8 mouse cellular contexts compared by ENCODE assay signal in genomic region chr2:172551081-172551720, GRCm38 (mm10). TPM values are rescaled to one million over a fixed set of nuclear protein-coding genes. Genes with fewer than 3 reads are reported as not detected.
DNase-seq lines count a peak whose midpoint lies in the region; ATAC-seq lines count a peak whose summit lies in the region.

No protein-coding gene starts in this region.

- peak overlapping the region; percentile 45 for H3K4me3 ChIP-seq in heart, embryonic 12.5 days
- H3K4me3 ChIP-seq in embryonic facial prominence, embryonic 14.5 days (ENCODE audit: low read depth, low read length): peak overlapping the region; percentile 50
- peak overlapping the region; percentile 41 for H3K4me3 ChIP-seq in limb, embryonic 11.5 days (ENCODE audit: low read depth, low read length)

- no peaks in the 10 kb centered on the region for H3K36me3 ChIP-seq in heart, embryonic 12.5 days
- H3K36me3 ChIP-seq in embryonic facial prominence, embryonic 14.5 days (ENCODE audit: control insufficient read depth, insufficient read depth, low read length): no peaks in the 10 kb centered on the region
- no peaks in the 10 kb centered on the region for H3K36me3 ChIP-seq in limb, embryonic 11.5 days (ENCODE audit: control insufficient read depth, insufficient read depth, low read length)

- peaks cover 44% of the 10 kb centered on the region for H3K4me1 ChIP-seq in heart, embryonic 12.5 days (replicated peaks)
- peaks cover 29% of the 10 kb centered on the region for H3K4me1 ChIP-seq in embryonic facial prominence, embryonic 14.5 days (ENCODE audit: control insufficient read depth, insufficient read depth, low read length)
- peaks cover 34% of the 10 kb centered on the region for H3K4me1 ChIP-seq in limb, embryonic 11.5 days (ENCODE audit: control insufficient read depth, insufficient read depth, low read length)

- peaks cover 96% of the 10 kb centered on the region for H3K27me3 ChIP-seq in heart, embryonic 12.5 days (replicated peaks)
- peaks cover 84% of the 10 kb centered on the region for H3K27me3 ChIP-seq in embryonic facial prominence, embryonic 14.5 days (replicated peaks; ENCODE audit: control insufficient read depth, insufficient read depth, low read length)
- peaks cover 51% of the 10 kb centered on the region for H3K27me3 ChIP-seq in limb, embryonic 11.5 days (ENCODE audit: control insufficient read depth, insufficient read depth, low read length)

- intact Hi-C loops in heart, postnatal 25 days (cut with DNase I): loop anchor here (10.0 kb wide), 1 partner anchor 224 kb away; no protein-coding TSS in a partner anchor

- H3K4me2 ChIP-seq in heart, embryonic 12.5 days: peak overlapping the region; percentile 74
- peak overlapping the region; percentile 74 for H3K4me2 ChIP-seq in embryonic facial prominence, embryonic 14.5 days (ENCODE audit: low read depth, low read length)
- peak overlapping the region; percentile 89 for H3K4me2 ChIP-seq in limb, embryonic 11.5 days (ENCODE audit: low read depth, severe bottlenecking)

- no peak for ATAC-seq in heart, embryonic 12.5 days (ENCODE audit: insufficient number of reproducible peaks, low FRiP score)
- no peak for ATAC-seq in embryonic facial prominence, embryonic 14.5 days (ENCODE audit: low read depth)
- ATAC-seq in limb, embryonic 11.5 days (ENCODE audit: insufficient number of reproducible peaks, low FRiP score, low TSS enrichment, low read depth): no peak

- under 1% methylated on average over 57 of the region's 57 CpGs for WGBS in heart, embryonic 12.5 days
- WGBS in embryonic facial prominence, embryonic 14.5 days: 1% methylated on average over 37 of the region's 57 CpGs
- under 1% methylated on average over 57 of the region's 57 CpGs for WGBS in limb, embryonic 11.5 days

- DNase-seq in heart, postnatal 25 days (ENCODE audit: low spot score): no peak
- DNase-seq in 3134 (ENCODE audit: extremely low read depth, insufficient read length, low spot score): peak; percentile 19
- peak; percentile 31 for DNase-seq in embryonic facial prominence, embryonic 14.5 days (ENCODE audit: low spot score)
- peak; percentile 73 for DNase-seq in limb, embryonic 11.5 days (ENCODE audit: low spot score)
- no peak for DNase-seq in adrenal gland, postnatal 4 days (ENCODE audit: low spot score in 2 of 2)
- no peak for DNase-seq in right cerebral cortex, postnatal 36 days (ENCODE audit: low spot score in 2 of 2)
- no peak for DNase-seq in gastrocnemius, adult 8-10 months (ENCODE audit: low spot score in 2 of 2)

- no peak overlapping the region for H3K9ac ChIP-seq in heart, embryonic 12.5 days
- peak overlapping the region; percentile 59 for H3K9ac ChIP-seq in embryonic facial prominence, embryonic 14.5 days (ENCODE audit: low read depth, low read length)
- peak overlapping the region; percentile 57 for H3K9ac ChIP-seq in limb, embryonic 11.5 days (ENCODE audit: low read length)

- H3K27ac ChIP-seq in heart, embryonic 12.5 days (ENCODE audit: poor library complexity, severe bottlenecking): no peak overlapping the region
- H3K27ac ChIP-seq in embryonic facial prominence, embryonic 14.5 days (replicated peaks; ENCODE audit: low read depth, low read length): peak overlapping the region; percentile 55; the same call in 1 of the 2 replicates
- H3K27ac ChIP-seq in limb, embryonic 11.5 days (replicated peaks; ENCODE audit: low read depth, low read length): no peak overlapping the region

- no peaks in the 10 kb centered on the region for H3K9me3 ChIP-seq in heart, embryonic 12.5 days (replicated peaks)
- H3K9me3 ChIP-seq in embryonic facial prominence, embryonic 14.5 days (ENCODE audit: control insufficient read depth, low read length): no peaks in the 10 kb centered on the region
- H3K9me3 ChIP-seq in limb, embryonic 11.5 days (ENCODE audit: control insufficient read depth, low read length): no peaks in the 10 kb centered on the region

RNA-seq across cellular contexts. Expression of gene Tfap2c, which starts 1.8 kb away (rescaled TPM):
- 0.10 TPM in 1 of 2 replicates, not detected in the other for polyA plus RNA-seq in heart, embryonic 12.5 days (2016; fragmentation: Nextera tagmentation; extraction: Ambion mirVana)
- total RNA-seq in heart, postnatal 25 days (2021): not detected
- 8.9 and 9.8 TPM in 2 replicates for polyA plus RNA-seq in embryonic facial prominence, embryonic 14.5 days (2014; fragmentation: Nextera tagmentation; extraction: Ambion mirVana)
- polyA plus RNA-seq in limb, embryonic 11.5 days (2014; fragmentation: Nextera tagmentation; extraction: Ambion mirVana): 5.9 and 7.6 TPM in 2 replicates
- under 1 TPM in 1 of 2 experiments, not detected in 1; 0.11 TPM for total RNA-seq in adrenal gland, postnatal 4 days (2021)
- not detected for total RNA-seq in gastrocnemius, adult 8-10 months (2022)

Comparison
In these comparisons a context has a peak if more than half of its experiments do, and no peak if none do; other contexts are left out.
1. DNase-seq: peak in 3134 (single experiment), embryonic facial prominence, embryonic 14.5 days (single experiment) and limb, embryonic 11.5 days (single experiment); none in heart, postnatal 25 days (single experiment), adrenal gland, postnatal 4 days (0 of 2), right cerebral cortex, postnatal 36 days (0 of 2) and gastrocnemius, adult 8-10 months (0 of 2).
2. Peak in every context shown above with its lines, with median percentiles within 50 percentile points of each other: H3K4me2 ChIP-seq and H3K4me3 ChIP-seq.